Mouse (Mus musculus): ENCODE measurements around the gene Rec114.

Gene Rec114

DNA sequence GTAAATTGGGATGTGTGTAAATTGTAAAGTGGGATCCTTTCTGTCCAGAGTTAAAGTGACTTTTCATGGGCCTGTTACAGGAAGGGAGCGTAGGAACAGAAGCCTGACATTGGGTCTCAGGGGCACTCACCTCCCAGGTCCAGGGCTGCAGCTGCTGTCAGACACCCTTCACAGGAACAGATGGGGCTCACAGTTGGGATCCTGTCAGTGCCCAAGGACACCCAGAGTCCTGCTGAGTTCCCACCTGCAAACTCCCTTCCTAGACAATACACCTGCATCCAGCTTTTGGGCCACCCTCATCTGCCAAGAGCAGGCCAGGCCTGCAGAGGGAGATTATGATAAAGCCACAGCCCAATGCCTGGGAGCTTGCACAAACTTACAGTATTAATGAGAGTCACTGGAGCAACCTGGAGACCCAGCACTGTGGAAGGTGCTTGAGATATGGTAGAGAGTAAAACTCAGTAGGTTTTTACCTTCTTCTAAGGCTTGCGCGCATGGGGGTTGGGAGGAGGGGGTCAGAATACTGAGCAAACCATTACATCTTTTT is at the start of gene Rec114:
Gene Rec114 (minus strand): TSS at position 263 of the 547 bp plus-strand sequence.
- no peak for DNase-seq (ENCODE audit: low read depth, low spot score)

DNA sequence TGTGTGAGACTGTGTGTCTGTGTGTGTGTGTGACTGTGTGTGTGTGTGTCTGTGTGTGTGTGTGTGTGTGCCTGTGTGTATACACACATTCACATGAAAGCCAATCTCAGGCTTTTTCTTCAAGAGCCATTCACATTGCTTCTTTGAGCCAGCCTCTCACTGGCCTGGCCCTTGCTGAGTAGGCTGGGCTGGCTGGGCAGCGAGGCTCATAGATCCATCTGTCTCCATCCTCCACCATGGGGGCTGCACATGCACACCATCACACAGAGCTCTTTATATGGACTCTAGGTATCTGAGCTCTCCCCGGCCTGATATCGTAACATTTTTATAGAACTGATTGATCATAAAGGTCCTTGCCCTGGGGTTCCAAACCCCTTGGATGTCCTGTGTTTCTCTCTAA is 45.7 kb upstream of the Rec114 start:
- DNase-seq (ENCODE audit: low read depth, low spot score): no peak

DNA sequence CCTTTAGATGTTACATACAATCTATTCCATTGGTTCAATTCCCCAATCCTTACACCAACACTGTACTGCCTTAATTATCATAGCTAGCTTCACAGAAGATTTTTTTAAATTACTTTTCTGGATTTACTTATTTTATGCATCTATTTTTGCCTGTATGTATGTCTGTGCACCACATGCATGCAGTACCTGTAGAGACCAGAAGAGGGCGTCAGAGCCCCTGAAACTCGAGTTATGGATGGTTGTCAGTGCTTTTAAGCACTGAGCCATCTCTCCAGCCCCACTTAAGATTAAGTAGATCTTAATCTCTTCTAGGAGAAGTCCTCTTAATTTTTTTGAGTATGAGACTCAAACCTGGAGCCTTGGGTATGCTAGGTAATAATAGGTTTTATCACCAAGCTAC is 31.6 kb upstream of the Rec114 start:
- no peak for DNase-seq (ENCODE audit: low read depth, low spot score)

DNA sequence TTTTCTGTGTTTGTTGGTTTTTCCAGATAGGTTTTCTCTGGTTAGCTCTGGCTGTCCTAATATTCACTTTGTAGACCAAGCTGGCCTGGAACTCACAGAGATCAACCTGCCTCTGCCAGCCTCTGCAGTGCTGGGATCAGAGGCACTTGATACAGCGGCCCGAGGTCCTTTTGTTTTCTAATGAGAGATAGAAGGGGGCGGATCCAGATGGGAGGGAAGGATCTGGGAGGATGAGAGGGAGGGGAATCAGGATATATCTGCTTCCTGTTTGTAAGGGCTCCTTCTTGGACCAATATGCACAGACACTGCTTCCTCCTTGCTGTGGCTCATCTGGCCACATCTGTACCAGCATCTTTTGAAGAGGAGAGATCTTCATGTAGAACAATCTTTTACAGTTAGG is 31.0 kb upstream of the Rec114 start:
- DNase-seq (ENCODE audit: low read depth, low spot score): no peak

DNA sequence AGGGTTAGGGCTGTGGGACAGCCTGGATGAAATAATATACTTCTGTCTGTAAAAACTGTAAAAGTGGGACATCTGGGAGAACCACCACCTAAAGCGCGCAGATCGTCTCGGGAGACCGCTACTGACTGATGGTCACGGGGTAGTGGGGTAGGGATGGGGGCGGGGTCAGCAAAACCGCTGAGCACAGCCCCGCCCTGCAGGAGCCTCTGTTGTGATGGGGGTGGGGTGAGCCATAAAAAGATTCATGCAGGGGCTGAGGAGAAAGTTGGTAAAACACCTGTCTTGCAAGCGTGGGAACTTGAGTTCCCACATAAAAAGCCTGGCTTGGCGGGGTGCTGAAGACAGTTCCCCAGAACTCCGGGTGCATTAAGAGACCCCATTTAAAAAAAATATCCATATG is 26.2 kb upstream of the Rec114 start:
- no peak for DNase-seq (ENCODE audit: low read depth, low spot score)

DNA sequence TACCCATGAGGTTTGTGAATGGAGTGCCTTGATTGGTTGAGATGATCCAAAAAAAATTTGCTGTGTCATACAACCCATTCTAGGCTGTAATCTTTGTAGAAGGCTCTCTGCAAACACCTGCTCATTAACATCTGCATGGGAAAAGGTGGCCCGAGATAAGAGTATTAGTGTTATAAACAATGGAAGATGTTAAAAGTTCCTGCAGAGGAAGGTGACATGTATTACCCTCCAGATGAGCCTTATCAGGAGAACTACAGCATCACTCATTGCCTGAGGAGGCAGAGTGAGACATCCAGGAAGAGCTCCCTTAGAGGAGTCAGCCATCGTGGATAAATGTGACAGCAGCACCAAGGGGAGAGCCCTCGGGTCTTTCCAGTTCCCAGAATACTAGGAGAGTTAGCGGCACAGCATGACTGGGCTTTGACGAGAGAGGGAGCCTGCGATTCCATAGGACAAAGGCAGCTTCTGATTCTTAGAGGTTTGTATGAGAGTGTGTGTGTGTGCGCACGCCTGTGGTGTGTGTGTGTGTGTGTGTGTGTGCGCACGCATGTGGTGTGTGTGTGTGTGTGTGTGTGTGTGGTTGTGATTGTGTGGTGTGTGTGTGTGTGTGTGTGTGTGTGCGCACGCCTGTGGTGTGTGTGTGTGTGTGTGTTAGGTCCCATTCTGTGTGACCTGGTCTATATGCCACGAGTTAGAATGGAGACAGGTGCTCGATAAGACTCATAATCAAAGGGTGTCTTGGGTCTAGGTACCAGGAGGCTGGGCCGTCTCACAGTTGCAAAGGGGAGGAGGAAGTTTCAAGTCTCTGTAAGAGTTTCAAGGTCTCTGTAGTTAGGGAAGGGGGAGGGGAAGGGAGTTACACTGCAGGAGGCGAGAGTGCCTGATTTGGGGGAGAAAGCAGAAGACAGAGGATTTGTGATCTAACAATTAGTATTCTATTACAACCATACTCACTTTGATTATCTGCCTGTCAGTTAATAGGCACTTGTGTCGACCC is 23.5 kb upstream of the Rec114 start:
- DNase-seq (ENCODE audit: low read depth, low spot score): no peak

DNA sequence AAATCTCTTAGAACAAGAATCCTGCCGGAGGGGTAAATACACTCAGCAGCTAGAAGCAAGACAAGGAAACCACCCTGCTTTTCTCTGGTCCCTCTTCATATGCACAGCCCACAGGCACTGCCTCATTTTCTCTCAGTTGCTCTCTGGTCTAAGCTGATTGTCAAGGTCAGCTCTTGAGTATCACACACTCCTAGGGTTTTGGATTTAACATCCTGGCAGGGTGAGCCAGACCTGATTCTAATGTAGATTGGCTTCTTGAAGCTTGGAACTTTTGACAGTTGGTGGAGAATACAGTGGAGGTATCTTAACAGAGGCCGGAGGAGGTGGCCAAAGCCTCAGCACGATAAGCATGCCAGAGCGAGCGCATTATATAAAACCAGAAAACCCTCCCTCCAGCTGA is 20.6 kb upstream of the Rec114 start:
- DNase-seq (ENCODE audit: low read depth, low spot score): no peak

DNA sequence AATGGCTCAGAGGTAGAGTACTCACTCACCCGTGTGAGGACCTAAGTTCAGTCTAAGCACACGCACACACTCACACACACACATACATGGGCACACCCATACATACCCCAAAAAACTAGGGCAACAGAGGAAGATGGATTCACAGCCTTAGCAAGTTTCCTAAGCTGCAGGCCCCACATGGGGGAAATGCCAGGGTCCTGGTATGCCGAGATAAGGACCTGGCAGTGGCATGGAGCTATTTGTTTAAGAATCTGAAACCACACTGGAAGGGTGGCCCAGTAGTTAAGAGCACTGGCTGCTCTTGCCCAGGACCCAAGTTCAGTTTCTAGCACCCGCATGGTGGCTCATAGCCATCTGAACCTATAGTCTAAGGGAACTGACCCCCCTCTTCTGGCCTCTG is 19.4 kb upstream of the Rec114 start:
- no peak for DNase-seq (ENCODE audit: low read depth, low spot score)

DNA sequence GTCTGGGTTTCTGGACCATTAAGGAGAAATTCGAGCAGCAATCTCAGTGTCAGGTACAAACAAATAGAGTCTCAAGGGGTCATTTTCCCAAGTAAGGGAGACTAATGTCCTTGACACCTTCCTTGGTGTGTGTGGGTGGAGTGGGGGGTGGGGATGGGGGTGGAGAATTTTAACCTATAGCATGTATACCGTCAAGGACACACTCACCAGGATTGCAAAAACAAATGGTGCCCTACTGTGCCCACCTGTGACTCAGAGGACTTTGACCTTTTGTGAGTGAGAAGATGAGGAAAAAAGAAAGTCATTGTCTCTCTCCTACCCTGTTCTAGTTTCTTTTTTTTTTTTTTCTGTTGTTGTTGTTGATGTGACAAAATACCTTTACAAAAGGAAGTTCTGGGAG is 18.3 kb upstream of the Rec114 start:
- no peak for DNase-seq (ENCODE audit: low read depth, low spot score)

DNA sequence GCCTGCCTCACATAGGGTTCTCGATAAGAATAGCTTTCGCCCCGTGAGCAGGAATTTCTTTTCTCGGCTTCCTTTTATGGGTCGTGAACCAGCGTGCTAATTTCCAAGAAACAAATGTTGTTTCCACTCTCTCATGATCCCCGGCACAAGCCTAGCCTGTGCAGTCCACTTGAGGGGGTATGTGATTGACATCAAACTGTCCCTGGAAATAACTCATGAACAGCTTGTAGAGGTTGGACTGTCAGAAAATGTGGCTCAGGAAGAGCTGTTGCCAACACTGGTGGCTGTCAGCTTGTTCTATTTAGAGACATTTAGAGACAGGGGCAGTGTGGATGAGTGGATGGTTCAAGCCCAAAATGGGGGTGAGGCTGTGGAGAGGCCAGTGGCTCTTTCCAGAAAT is 15.0 kb upstream of the Rec114 start:
- DNase-seq (ENCODE audit: low read depth, low spot score): peak; percentile 34

DNA sequence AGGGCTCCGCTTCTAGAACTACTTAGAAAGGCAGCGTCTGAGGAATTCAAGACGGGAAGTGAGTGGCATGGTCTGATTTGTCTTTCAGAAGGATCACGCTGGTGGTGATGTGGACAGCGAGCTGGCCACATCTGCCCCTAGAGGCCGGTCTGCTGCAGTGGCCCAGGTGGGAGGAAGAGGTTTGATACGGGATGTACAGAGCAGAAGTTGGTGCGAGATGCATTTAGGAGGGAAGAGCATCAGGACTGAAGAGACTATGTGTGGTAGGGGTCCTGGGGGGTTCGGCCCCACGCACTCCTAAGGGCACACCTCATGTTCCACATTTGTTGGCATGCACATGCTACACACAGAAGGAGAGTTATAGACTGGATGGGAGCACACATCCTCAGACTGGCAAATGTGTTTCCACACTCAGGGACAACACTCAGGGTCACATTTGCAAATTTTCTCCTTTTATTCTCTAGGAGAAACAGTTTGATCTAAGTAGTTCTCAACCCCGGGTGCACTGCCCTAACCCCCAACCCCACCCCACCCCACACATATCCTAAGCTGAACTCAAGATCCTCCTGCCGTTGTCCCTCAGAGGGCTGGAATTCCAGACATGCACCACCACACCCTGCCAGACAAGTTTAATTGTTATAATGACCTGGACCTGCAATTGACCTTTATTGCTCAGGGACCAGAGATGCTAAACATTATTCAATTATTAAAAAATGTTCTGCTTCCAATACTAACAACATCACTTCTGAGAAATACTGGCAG is 12.8 kb upstream of the Rec114 start:
- DNase-seq (ENCODE audit: low read depth, low spot score): no peak

DNA sequence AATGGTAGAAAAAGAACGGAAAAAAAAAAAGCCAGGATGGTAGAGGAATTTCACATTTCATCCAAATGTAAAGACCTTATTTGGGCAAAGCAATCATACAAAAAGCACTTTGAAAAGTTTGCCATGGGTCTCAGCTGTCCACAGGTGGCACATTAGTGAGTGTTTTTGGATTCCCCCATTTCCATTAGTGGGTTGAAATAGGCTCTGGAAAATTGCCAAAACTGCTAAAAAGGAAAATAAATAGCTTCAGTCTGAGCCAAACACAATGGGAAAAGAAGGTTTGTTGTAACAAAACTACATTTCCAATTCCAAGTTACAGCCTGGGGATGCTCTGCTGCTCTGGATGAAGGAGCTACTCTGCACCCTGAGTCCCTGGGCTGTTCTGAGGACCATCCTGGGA is 9.8 kb upstream of the Rec114 start:
- DNase-seq (ENCODE audit: low read depth, low spot score): no peak

DNA sequence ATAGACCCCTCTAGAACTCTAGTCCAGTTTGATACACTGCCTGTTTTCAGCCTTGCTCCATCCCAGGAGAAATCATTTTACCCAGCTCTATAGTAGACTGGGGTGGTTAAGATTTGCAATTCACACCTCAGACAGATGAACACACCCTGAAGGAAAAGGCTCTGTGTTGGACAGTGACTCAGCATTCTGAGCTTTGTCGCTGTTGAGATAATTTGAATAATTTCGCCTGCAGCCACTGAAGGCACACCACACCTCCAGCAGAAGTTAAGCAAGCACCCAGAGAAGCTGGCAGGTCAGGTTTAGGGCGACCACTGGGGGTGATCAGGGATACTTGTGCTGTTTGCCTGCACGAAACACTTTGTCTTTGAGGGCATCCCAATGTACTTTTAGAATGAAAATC is 4.4 kb upstream of the Rec114 start:
- no peak for DNase-seq (ENCODE audit: low read depth, low spot score)

DNA sequence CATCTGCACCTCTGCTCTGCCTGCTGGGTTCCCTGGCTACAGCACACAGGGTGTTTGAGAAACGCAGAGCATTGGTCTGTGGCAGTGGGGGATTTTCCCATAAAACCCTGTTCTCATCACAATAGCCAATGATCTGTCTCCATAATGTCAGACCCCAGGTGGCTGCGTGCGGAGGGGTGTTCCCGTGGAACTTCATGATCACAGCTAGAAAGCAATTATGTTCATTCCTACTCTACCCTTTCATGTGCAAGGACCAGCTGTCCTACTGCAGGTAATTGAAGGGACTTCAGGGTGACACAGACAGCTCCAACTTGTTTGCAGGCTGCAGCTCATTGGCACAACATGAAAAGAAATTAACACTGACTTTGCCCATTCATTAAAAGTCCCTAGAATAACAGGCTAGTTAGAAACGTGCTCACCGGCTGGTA is 3.6 kb upstream of the Rec114 start:
- DNase-seq (ENCODE audit: low read depth, low spot score): no peak

DNA sequence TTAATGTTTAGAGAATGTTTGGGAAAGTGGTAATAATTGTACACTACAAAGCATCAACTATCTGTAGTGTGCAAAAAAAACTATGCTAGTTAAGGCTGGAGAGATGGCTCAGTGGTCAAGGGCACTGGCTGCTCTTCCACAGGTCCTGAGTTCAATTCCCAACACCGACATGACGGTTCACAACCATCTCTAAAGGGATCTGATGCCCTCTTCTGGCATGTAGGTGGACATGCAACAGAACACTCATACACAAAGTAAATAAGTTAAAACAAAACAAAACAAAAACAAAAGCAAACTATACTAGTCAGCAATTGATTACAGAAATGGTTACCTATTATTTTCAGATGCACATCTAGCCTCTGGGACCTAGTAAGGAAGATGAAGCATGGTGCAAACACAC is 1.1 kb downstream of the Rec114 start:
- no peak for DNase-seq (ENCODE audit: low read depth, low spot score)

DNA sequence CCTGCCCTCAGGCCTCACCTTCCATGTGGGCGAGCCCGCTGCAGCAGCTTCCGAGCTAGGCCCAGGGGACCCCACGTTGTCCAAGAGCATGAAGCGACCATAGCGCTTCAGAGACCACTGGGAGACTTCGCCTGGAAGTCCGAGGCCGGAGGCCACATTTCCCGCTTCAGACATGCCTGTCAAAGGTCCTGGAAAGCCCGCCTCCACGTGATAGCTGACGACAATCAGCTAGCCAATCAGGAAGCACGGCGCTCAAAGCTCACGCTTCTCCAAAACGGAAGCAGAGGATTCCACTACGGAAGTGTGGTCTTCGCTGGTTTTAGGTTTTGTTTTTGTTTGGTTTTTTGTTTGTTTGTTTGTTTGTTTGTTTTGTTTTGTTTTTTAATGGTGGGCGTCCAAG is 2.4 kb downstream of the Rec114 start:
- DNase-seq (ENCODE audit: low read depth, low spot score): no peak

DNA sequence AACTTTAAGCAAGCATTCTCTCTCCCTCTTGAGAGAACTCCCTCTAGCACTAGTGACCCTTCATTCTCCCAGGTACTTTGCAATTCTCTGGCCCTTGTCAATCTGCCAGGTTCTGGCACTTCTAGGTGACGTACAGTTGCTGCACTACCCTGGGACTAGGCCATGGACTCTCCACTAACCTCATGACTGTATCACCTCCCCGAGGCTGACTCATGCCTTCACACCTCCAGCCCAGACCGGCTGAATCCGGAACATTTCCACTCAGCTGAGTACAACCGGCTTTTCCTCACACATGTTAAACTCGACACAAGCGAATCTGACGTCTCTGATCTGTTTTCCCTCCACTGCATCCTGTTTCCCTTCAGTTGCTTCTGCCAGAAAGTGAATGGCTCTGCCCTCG is 4.0 kb downstream of the Rec114 start:
- no peak for DNase-seq (ENCODE audit: low read depth, low spot score)

DNA sequence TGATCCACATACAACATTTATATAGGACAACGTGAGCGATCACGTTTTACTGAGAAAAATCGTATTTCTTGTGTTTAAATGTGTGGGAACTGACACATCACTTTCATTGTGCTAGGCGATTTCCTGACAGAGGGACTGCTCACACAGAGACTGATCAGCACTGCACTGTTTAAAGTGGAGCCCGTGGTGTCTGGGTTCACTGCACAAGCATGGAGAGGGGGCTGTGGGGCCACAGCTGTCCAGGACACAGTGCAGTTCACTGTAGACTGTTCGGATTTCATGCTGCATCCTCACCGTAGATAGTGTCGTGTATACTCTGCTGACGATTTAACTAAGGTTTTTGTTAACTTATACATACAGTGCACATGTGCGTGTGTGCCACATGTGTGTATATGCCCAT is 20.6 kb downstream of the Rec114 start:
- DNase-seq (ENCODE audit: low read depth, low spot score): no peak

DNA sequence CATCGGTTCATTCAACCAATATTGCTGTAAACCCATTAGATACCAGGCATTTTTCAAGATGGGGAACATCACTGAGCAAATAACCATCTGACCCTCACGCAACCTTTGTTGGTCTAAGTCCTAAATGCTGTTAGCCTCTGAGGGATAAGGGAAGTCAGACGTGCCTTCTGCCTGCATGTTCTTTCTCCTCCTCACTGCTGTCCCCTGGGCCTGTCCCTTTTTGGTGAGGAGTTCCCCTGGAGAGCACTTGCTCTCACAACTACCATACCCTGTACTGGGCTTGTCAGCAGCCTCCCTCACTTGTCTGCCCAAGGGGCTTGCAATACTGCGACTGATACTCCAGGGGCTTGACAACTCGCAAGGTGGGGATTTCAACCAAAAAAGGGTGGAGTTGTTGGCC is 21.6 kb downstream of the Rec114 start:
- DNase-seq (ENCODE audit: low read depth, low spot score): no peak

DNA sequence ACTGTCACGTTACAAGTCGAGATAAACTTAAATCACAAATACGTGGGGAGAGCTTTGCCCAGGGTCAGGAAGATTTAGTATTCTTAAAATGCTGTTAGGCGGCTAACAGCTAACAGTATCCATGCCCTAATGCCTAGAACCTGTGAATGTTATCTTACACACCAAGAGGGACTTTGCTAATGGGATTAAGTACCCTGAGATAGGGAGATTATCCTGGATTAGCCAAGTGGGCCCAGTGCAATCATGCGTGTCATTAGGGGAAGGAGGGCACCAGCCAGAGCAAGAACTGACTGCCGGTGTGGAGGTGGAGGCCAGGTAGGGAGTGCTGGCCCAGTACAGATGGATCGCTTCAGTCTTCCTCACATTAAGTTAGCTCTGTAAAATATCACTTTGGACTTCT is 22.7 kb downstream of the Rec114 start:
- DNase-seq (ENCODE audit: low read depth, low spot score): no peak

DNA sequence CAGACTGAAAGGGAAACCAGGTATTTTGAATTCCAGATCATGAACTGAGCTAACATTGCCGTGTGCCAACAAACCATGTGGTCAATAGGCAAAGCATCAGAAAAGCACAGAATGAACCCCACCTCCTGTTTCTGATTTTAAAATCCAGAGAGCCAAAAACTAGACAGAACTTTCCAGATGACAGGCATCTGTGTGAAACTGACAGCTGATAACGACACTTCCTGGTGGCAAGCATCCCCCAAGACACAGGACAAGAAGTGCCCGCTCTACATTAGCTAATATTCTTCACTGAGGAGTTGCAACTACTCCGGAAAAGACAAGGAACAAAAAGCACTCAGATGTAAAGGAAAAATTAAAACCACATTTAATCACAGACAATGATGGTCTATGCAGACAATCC is 23.6 kb downstream of the Rec114 start:
- DNase-seq (ENCODE audit: low read depth, low spot score): no peak

DNA sequence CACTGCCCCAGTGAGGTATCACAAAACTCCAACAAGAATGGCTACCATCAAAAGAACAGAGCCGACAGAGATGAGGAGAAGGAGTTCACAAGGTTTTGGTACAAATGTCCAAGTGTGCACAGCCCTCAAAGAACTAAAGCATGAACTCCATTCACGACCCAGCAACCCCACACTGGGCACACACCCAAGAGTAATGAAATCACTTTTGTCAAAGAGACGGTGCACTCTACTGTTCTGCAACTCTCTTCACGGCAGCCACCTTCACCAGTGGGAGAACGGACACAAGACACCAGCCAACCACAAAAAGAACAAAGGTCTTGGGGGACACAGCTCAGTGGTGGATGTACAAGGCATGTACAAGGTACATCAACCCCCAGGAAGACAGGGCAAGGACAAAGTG is 24.3 kb downstream of the Rec114 start:
- no peak for DNase-seq (ENCODE audit: low read depth, low spot score)

DNA sequence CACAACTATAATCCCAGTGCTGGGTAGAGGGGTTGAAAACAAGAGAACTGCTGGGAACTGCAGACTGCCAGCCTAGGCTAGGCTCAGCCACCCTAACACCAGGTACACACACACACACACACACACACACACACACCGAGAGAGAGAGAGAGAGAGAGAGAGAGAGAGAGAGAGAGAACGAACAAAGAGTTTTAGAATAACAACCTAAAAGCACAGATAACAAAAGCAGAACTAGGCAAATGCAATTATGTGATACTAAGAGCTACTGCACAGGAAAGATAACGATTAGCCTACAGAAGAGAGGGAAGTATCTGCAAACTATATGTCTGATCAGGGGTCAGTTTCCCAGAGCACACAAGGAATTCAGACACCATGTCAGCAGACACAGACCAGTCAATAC is 24.8 kb downstream of the Rec114 start:
- no peak for DNase-seq (ENCODE audit: low read depth, low spot score)
